Mouse (Mus musculus): ENCODE measurements around the gene Rapsn.

- TF ChIP-seq CTCF (conservative IDR thresholded peaks at IDR 0.05; ENCODE audit: low read length) = no peak
- TF ChIP-seq POU5F1 (IDR thresholded peaks at IDR 0.05; ENCODE audit: borderline replicate concordance, low read length) = no peak
Measured at GRCm38 (mm10) chr2:91090827-91091226, 55.4 kb downstream of the Rapsn start.
